Mouse (Mus musculus): ENCODE data around the gene Hbb-bt. TPM values are rescaled to one million over a fixed set of nuclear protein-coding genes. Genes with fewer than 3 reads are reported as not detected.
"Not testable (repeated sequence)": the region's sequence is repeated elsewhere in the genome, so short reads cannot be mapped to it uniquely, and the experiment has no call there.

The Hbb-bt gene
- polyA plus RNA-seq, 1 experiment from 2014 or later, result 789 TPM

GRCm38 (mm10) chr7:103827808-103828207 is 14.0 kb upstream of the Hbb-bt start, which contains the start of gene Hbb-bs:
Gene Hbb-bs (minus strand): TSS chr7:103828096.
- ATAC-seq (replicated peaks; ENCODE audit: low FRiP score) (no peak), DNase-seq (ENCODE audit: low spot score) (no peak)
- no peak within 1 kb of the TSS for H3K9ac ChIP-seq (ENCODE audit: low read length)
- 89% methylated on average over 4 of the region's 4 CpGs for WGBS
- no peaks in the 10 kb centered on the region for H3K4me1 ChIP-seq (replicated peaks; ENCODE audit: control insufficient read depth, insufficient read depth, low read length)
- H3K36me3 ChIP-seq (ENCODE audit: control insufficient read depth, insufficient read depth, low read length), result no peaks in the 10 kb centered on the region
- H3K4me3 ChIP-seq (ENCODE audit: low read depth, low read length), result no peak within 1 kb of the TSS
- no peaks in the 10 kb centered on the region for H3K9me3 ChIP-seq (ENCODE audit: control insufficient read depth, low read length)
- no peaks in the 10 kb centered on the region for H3K27me3 ChIP-seq (ENCODE audit: control insufficient read depth, insufficient read depth, low read length)
- H3K4me2 ChIP-seq (ENCODE audit: low read depth, low read length, severe bottlenecking), result no peak within 1 kb of the TSS
- H3K27ac ChIP-seq (ENCODE audit: low read depth, low read length), result no peak within 1 kb of the TSS

DNA sequence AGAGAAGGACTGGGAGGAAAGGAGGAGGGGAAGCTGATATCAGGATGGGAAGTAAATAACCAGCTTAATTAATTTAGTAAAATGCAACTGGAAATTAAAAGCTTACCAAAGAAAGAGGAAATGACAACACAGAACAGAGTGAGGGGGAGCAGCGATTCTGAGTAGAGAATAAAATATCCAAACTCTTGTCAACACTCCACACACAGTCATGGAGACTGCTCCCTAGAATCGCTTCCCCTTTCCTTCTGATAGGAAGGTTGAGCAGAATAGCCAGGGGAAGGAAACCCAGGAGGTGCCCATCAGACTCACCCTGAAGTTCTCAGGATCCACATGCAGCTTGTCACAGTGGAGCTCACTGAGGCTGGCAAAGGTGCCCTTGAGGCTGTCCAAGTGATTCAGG is 13.3 kb upstream of the Hbb-bt start:
- H3K4me2 ChIP-seq (ENCODE audit: low read depth, low read length, severe bottlenecking); H3K4me3 ChIP-seq (ENCODE audit: low read depth, low read length); H3K4me1 ChIP-seq (replicated peaks; ENCODE audit: control insufficient read depth, insufficient read depth, low read length); H3K27me3 ChIP-seq (ENCODE audit: control insufficient read depth, insufficient read depth, low read length); H3K9me3 ChIP-seq (ENCODE audit: control insufficient read depth, low read length); H3K27ac ChIP-seq (ENCODE audit: low read depth, low read length); H3K36me3 ChIP-seq (ENCODE audit: control insufficient read depth, insufficient read depth, low read length); ATAC-seq (replicated peaks; ENCODE audit: low FRiP score); H3K9ac ChIP-seq (ENCODE audit: low read length); DNase-seq (ENCODE audit: low spot score): not testable (repeated sequence)
- WGBS, result no CpG with 5 or more reads among the region's 2 CpGs

GRCm38 (mm10) chr7:103826255-103826887 is 12.6 kb upstream of the Hbb-bt start:
- Histone ChIP-seq H3K4me1 (replicated peaks; ENCODE audit: control insufficient read depth, insufficient read depth, low read length) (no peaks in the 10 kb centered on the region), H3K27me3 (ENCODE audit: control insufficient read depth, insufficient read depth, low read length) (no peaks in the 10 kb centered on the region), H3K4me2 (ENCODE audit: low read depth, low read length, severe bottlenecking) (no peak overlapping the region), H3K36me3 (ENCODE audit: control insufficient read depth, insufficient read depth, low read length) (no peaks in the 10 kb centered on the region), H3K9ac (ENCODE audit: low read length) (no peak overlapping the region), H3K4me3 (ENCODE audit: low read depth, low read length) (no peak overlapping the region), H3K9me3 (ENCODE audit: control insufficient read depth, low read length) (no peaks in the 10 kb centered on the region), H3K27ac (ENCODE audit: low read depth, low read length) (no peak overlapping the region)
- DNase-seq (ENCODE audit: low spot score), result no peak
- WGBS, result 60% methylated on average over 3 of the region's 3 CpGs
- ATAC-seq (replicated peaks; ENCODE audit: low FRiP score), result no peak

- H3K36me3 ChIP-seq (ENCODE audit: control insufficient read depth, insufficient read depth, low read length), result no peaks in the 10 kb centered on the region
- no peak for ATAC-seq (replicated peaks; ENCODE audit: low FRiP score)
- H3K4me2 ChIP-seq (ENCODE audit: low read depth, low read length, severe bottlenecking), result no peak overlapping the region
- no peak overlapping the region for H3K4me3 ChIP-seq (ENCODE audit: low read depth, low read length)
- no peak overlapping the region for H3K27ac ChIP-seq (ENCODE audit: low read depth, low read length)
- WGBS, result 92% methylated on average over 3 of the region's 3 CpGs
- no peaks in the 10 kb centered on the region for H3K4me1 ChIP-seq (replicated peaks; ENCODE audit: control insufficient read depth, insufficient read depth, low read length)
- H3K9ac ChIP-seq (ENCODE audit: low read length), result no peak overlapping the region
- H3K9me3 ChIP-seq (ENCODE audit: control insufficient read depth, low read length), result no peaks in the 10 kb centered on the region
- DNase-seq (ENCODE audit: low spot score), result no peak
- H3K27me3 ChIP-seq (ENCODE audit: control insufficient read depth, insufficient read depth, low read length), result no peaks in the 10 kb centered on the region
Observed at GRCm38 (mm10) chr7:103825536-103826254, 11.9 kb upstream of the Hbb-bt start.

DNA sequence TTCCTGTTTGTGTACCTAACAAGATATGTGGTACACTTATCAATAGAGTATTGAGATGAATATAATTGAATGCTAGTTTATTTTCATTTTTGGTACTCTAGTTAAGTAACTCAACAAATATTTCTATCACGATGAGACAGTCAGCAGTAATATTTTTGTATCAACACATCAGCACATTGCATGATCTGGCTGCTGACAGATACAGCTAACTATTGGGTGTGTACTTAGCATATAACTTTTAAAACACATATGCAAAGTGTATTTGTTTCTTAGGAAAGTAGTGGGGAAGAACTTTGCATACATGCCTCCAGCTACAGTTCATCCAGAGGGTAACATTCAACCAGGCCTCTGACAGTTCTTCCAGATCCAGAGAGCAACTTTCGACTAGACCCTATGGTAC is 10.8 kb upstream of the Hbb-bt start:
- no peaks in the 10 kb centered on the region for H3K27me3 ChIP-seq (ENCODE audit: control insufficient read depth, insufficient read depth, low read length)
- no peaks in the 10 kb centered on the region for H3K4me1 ChIP-seq (replicated peaks; ENCODE audit: control insufficient read depth, insufficient read depth, low read length)
- WGBS, result 87% methylated on average over 2 of the region's 2 CpGs
- no peak overlapping the region for H3K27ac ChIP-seq (ENCODE audit: low read depth, low read length)
- ATAC-seq (replicated peaks; ENCODE audit: low FRiP score) (no peak), DNase-seq (ENCODE audit: low spot score) (no peak)
- no peak overlapping the region for H3K4me2 ChIP-seq (ENCODE audit: low read depth, low read length, severe bottlenecking)
- no peaks in the 10 kb centered on the region for H3K9me3 ChIP-seq (ENCODE audit: control insufficient read depth, low read length)
- H3K4me3 ChIP-seq (ENCODE audit: low read depth, low read length), result no peak overlapping the region
- no peak overlapping the region for H3K9ac ChIP-seq (ENCODE audit: low read length)
- no peaks in the 10 kb centered on the region for H3K36me3 ChIP-seq (ENCODE audit: control insufficient read depth, insufficient read depth, low read length)

DNA sequence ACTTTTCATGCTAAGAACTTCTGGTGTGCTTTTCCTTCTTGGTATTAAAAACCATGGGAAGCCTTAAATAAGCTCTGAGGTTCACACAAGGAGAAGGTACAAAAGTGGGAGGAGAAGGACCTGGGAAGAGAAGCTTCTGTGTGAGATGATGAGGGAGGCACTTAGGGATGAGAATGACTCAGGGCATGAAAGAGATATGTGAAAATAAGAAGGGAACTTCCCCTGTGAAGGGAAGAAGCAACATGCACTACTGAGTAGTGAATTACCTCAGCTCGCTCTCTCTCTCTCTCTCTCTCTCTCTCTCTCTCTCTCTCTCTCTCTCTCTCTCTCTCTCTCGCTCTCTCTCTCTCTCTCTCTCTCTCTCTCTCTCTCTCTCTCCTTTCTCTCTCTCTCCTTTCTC is 1.3 kb upstream of the Hbb-bt start:
- H3K4me1 ChIP-seq (replicated peaks; ENCODE audit: control insufficient read depth, insufficient read depth, low read length), result not testable (repeated sequence)
- 50% methylated on average over 1 of the region's 2 CpGs for WGBS

GRCm38 (mm10) chr7:103813152-103813551 is 644 bp downstream of the Hbb-bt start:
- WGBS, result no CpG with 5 or more reads among the region's 3 CpGs
- not testable (repeated sequence) for H3K9me3 ChIP-seq (ENCODE audit: control insufficient read depth, low read length); H3K4me3 ChIP-seq (ENCODE audit: low read depth, low read length); DNase-seq (ENCODE audit: low spot score); H3K36me3 ChIP-seq (ENCODE audit: control insufficient read depth, insufficient read depth, low read length); H3K27me3 ChIP-seq (ENCODE audit: control insufficient read depth, insufficient read depth, low read length); H3K9ac ChIP-seq (ENCODE audit: low read length); H3K4me1 ChIP-seq (replicated peaks; ENCODE audit: control insufficient read depth, insufficient read depth, low read length); H3K27ac ChIP-seq (ENCODE audit: low read depth, low read length); H3K4me2 ChIP-seq (ENCODE audit: low read depth, low read length, severe bottlenecking); ATAC-seq (replicated peaks; ENCODE audit: low FRiP score)

More for the DNA sequence above, 1.3 kb upstream of the Hbb-bt start:
- not testable (repeated sequence) for H3K9ac ChIP-seq (ENCODE audit: low read length); H3K36me3 ChIP-seq (ENCODE audit: control insufficient read depth, insufficient read depth, low read length); H3K9me3 ChIP-seq (ENCODE audit: control insufficient read depth, low read length); ATAC-seq (replicated peaks; ENCODE audit: low FRiP score); H3K27me3 ChIP-seq (ENCODE audit: control insufficient read depth, insufficient read depth, low read length); H3K4me3 ChIP-seq (ENCODE audit: low read depth, low read length); H3K27ac ChIP-seq (ENCODE audit: low read depth, low read length); H3K4me2 ChIP-seq (ENCODE audit: low read depth, low read length, severe bottlenecking); DNase-seq (ENCODE audit: low spot score)

DNA sequence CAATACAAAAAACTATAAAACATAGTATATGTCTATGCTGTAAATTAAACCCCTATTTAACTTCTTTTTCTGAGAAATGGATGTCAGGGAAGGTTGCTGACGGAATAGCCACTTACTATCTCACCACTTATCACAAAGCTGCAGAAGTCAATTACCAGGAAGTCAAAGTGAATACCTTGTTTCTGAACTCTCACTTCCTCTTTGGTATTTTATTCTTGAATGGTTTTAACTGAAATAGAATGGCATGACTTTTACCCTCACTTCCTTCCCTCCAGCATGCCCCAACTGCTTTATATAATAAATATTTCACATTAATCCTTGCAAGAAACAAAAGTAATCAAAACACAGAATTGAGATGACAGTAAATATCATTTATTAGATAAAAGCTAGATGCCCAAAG is 1.6 kb downstream of the Hbb-bt start:
- no peaks in the 10 kb centered on the region for H3K4me1 ChIP-seq (replicated peaks; ENCODE audit: control insufficient read depth, insufficient read depth, low read length)
- WGBS, result 82% methylated on average over 1 of the region's 1 CpGs
- H3K9me3 ChIP-seq (ENCODE audit: control insufficient read depth, low read length), result no peaks in the 10 kb centered on the region
- no peak overlapping the region for H3K27ac ChIP-seq (ENCODE audit: low read depth, low read length)
- no peaks in the 10 kb centered on the region for H3K27me3 ChIP-seq (ENCODE audit: control insufficient read depth, insufficient read depth, low read length)
- no peak overlapping the region for H3K9ac ChIP-seq (ENCODE audit: low read length)
- H3K36me3 ChIP-seq (ENCODE audit: control insufficient read depth, insufficient read depth, low read length), result no peaks in the 10 kb centered on the region
- no peak overlapping the region for H3K4me3 ChIP-seq (ENCODE audit: low read depth, low read length)
- ATAC-seq (replicated peaks; ENCODE audit: low FRiP score) (no peak), DNase-seq (ENCODE audit: low spot score) (no peak)
- no peak overlapping the region for H3K4me2 ChIP-seq (ENCODE audit: low read depth, low read length, severe bottlenecking)
